Mouse (Mus musculus): ENCODE measurements around the gene Ago4.

DNA sequence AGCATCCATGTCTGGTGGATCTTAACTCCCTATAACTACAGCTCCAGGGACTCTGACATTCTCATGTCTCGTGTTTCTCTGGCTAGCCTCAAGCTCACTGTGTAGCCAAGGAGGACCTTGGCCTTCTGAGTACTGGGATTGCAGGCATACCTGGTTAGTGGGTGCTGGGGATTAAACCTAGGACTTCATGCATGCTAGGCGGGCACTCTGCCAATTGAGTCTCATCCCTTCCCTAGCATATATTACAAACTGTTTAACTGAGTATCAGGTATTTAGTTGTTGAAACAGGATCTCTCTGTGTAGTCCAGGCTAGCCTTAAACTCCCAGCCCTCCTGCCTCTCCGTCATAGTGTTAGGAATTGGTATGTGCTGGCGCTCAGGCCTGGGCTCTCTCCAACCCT lies 34.0 kb upstream of the Ago4 start:
- TF ChIP-seq CTCF (IDR thresholded peaks at IDR 0.05; ENCODE audit: control insufficient read depth, insufficient read depth, low read length) (no peak), POLR2A (IDR thresholded peaks at IDR 0.05; ENCODE audit: borderline replicate concordance, control insufficient read depth, low read depth, low read length) (no peak)

Data from bone marrow, adult 2 months (tissue).